Mouse (Mus musculus): ENCODE results near the gene Zfp941.

Zfp941 gene

DNA sequence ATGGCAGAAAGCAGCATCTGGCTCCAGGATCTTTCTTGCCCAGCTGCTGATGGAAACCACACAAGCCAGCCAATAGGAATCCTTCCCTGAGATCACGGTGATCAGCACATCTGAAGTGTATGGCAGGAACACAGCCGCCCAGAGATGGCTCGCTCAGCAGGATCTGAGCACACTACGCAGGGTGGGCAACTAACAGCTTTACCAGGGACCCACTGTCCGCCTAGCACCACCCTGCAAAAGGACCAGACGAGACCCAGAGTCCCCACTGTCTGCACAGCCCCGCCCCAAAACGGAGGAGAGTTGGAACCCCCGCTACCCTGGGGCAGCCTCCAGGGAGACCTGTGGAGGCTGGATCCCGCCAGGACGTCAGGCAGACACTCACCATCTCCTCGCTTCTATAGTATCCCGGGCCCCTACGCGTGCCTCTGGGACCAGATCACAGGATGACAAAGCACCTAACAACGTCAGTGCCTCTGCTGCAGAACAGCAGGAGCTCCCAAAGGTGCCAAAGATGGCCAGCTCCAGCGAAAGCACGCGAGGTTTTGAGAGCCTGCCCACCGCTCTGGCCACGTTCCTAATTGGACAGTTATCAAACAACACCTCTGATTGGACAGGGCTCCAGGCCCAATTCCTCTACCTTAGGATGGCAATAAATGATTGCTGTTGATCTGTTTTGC is at the start of gene Zfp941:
Gene Zfp941, minus strand, starts transcription at position 526 of the 677 bp plus-strand sequence.
- peak; percentile 45 for DNase-seq

DNA sequence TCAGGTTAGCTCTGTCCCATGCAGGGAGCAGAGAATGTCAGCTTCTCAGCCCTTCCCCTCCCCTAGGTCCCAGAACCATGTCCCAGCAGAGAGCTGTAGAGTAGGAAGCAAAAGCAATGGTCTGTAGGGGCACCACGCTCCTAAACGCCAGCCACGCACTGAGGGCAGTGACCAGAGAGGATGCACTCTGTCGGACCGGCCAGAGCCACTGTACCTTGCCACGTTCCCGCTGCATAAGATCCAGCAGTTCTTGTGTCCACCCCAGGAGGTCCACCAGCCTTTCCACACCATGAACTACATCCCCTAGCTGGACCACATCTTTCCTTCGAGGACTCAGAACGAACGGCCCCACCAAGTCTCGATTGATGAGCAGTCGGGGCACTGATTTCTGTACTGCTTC is 42.8 kb upstream of the Zfp941 start:
- no peak for DNase-seq

DNA sequence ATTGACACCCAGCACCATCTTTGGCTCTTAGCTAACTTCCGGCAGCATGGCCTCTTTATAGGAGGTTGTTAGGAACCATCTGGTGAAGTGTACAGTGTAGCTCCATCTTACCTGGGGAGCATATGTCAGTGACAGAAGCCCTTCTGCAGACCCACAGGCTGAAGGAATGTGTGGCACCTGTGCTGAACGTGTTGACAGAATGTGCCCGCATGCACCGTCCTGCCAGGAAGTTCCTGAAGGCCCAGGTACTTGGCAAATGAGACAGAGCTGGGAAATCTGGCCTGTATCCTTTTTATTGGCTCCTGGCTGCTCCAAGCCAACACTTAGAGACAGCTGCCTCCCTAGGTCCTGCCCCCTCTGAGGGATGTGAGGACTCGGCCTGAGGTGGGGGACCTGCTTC is 38.8 kb upstream of the Zfp941 start:
- DNase-seq, result no peak

DNA sequence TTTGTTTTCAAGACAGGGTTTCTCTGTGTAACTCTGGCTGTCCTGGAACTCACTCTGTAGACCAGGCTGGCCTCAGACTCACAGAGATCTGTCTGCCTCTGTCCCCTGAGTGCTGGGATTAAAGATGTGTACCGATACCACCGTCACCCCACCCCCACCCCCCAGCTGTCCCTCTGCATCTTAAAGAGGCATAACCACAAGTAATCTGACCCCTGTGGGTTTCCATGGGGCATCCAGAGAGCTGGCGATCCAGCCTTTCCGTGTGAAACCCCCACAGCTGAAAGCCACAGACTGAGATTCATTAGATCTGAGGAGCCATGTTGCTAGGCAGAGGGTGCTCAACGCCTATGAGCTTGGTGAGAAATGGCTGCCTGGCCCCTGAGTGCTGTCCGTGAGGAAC is 38.0 kb upstream of the Zfp941 start:
- DNase-seq, result no peak

DNA sequence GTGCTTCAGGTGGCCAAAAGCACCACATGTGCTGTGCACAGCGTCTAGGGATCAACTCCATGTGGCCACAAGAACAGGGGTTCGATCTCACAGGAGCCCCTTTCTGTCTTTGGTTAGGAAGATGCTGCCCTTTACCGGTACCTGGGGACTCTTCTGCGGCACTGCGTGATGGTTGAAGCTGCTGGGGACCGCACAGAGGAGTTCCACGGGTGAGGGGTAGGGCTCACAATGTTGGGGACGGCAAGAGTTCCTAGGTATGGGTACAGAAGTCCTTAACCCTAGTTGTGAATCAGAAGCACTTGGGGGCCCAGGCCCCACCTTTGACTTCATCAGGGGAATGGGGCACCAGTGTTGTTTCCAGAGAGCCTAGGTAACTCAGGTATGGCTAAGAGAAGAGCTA is 36.8 kb upstream of the Zfp941 start:
- no peak for DNase-seq

DNA sequence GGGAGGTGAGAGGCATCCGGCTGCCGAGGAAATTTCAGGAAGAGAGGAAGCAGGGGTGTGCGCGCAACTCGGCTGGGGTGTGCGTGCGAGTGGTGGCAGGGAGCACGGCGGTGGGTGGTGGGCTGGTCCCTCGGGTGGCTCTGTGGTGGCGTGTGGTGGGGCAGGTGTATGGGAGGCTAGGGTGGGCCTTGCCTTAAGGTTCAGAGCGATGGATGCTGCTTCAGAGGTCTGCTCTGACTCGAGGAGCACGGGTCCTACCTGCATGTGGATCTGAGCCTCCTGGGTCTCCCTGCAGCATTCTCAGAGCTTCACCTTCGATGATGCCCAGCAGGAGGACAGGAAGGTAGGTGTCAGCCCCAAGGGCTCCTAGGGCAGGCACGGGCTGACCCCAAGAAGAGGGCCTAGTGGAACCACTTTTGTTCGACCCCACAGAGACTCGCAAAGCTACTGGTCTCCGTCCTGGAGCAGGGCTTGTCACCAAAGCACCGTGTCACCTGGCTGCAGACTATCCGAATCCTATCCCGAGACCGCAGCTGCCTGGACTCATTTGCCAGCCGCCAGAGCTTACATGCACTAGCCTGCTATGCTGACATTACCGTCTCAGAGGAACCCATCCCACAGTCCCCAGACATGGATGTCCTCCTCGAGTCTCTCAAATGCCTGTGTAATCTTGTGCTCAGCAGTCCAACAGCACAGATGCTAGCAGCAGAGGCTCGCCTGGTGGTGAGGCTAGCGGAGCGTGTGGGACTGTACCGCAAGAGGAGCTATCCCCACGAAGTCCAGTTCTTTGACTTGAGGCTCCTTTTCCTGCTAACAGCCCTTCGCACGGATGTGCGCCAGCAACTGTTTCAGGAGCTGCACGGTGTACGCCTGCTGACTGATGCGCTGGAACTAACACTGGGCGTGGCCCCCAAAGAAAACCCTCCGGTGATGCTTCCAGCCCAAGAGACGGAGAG is 35.9 kb upstream of the Zfp941 start, which contains the start of gene Bet1l:
Gene Bet1l, minus strand, starts transcription at position 28 of the 956 bp plus-strand sequence.
- no peak for DNase-seq

DNA sequence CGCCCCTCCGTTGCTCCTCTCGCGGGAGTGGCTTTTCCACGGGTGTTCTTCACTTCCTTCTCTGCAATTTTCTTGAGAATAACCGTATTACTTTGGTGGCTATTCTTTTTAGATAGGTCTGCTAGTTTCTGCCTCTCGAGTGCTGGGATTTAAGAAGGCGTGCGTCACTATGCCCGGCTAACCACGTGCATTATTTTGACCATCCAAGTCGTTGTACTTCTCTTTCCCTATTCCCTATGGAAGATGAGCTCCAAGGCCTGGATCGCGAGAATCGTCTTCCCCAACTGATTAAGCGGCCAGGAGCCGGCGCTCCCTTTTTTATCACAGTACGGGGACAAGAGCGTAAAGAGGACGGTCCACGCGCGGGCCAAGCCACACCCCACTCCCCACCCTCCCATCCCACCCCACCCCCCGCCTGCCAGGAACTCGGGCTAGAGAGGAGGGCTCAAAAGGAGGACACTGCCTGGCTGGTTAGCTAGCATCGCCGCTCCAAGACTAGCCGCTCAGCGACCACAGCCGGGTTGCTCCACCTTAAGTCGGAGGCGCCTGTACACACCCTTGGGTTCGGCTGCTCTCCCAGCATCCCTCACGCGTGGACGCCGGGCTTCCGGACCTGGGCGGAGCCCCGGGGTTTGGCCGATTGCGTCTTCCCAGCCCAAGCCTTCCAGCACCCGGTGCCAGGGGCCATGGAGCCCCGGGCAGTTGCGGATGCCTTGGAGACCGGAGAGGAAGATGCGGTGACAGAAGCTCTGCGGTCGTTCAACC is 35.0 kb upstream of the Zfp941 start, which contains the start of gene Ric8a:
Gene Ric8a, plus strand, starts transcription at position 173 of the 765 bp plus-strand sequence.
- peak; percentile 92 for DNase-seq

DNA sequence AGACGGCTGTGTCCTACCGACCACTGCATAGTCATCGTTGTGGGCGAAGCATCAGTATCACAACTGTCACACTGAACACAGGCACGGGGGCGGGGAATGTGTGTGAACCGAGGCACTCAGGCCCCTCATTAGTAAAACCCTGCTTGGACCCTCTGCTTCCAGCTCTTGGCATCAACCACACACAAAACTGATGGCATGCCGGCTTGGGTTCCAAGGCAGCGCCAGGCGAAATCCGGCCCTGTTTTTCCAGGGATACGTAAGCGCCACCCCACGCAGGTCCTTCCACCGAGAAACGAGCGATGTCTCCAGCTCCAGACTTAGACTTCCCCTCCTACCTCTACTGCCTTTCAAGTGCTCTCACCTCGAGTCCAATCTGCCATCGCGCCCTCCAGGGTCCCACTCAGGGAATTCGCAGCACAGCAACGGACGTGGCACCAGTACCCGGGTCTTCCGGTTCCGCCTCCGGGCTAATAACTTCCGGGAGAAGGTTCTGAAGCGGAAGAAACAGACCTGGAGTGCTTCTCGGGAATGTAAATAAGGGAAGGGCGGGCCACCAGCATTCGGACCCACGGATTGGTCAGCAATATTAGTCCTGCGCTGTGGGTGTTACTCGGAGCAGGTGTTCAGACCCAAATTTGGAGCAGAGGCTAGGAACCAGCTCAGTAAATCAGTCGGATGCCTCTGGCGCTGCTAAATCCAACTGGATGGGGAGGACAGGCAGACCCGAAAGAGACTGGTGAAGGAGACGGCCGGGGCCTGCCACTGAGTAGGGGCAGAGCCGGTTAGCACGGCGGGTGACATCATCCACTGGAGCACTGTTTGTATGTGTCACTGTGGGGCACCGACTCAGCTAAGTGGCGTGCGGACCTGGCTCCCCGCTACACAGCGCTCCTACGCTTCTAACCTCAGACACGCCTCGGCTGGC is 34.1 kb upstream of the Zfp941 start, which contains the start of gene Gm45785:
Gene Gm45785, minus strand, starts transcription at position 472 of the 925 bp plus-strand sequence.
- peak; percentile 92 for DNase-seq

DNA sequence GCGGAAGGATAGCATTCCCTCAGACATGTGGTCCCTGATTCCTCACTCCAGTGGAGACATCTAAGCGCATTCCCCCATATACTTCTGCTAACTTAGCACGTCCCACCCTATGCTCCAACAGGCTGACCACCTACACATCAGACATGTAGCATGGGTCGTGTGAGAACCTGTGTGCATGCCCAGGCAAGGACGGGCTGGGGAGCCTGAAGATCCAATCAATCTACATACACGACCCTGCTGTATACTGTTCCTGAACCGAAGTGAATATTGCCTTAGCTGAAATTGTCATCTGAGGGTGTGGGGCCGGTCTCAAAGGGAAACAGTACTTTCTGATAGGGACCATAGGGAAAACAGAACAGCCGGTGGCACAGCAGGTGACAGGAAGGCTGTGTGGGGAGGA is 33.2 kb upstream of the Zfp941 start:
- DNase-seq, result no peak

DNA sequence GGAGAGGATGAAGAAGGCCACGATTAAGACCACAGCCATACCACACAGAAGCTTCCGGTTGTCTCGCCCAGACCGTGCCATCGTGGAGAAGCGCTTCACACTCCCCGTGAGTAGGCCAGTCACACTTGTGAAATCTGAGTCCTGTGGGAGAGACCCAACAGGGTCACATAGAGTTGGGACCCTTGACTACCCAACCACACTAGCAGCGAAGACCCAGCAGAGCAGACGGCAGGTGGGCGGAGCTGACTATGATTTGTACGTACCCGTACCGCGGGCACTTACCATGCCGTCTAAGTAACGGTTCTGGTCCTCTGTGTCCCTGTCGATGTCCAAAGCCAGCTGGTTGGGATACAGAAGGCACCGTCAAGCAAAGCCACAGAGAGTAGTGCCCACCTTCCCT is 32.5 kb upstream of the Zfp941 start:
- no peak for DNase-seq

DNA sequence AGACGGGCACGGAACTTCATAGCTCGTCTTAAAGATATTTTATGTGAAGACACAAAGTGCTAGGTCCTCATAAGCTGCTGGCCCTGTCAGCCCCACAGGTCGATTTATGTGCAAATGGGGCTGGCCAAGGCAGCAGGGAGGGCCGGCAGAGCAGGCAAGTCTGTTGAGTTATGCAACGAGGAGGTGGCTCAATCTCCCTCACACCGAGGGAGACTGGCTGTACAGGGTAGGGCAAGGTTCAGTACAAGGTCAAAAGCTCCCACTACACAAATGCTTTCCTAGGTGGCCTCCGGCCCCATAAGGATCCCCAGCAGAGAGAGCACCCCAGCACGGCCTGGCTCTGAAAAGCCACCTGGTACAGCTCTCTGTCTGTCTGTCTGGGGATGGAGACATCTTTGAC is 31.4 kb upstream of the Zfp941 start:
- DNase-seq, result no peak

DNA sequence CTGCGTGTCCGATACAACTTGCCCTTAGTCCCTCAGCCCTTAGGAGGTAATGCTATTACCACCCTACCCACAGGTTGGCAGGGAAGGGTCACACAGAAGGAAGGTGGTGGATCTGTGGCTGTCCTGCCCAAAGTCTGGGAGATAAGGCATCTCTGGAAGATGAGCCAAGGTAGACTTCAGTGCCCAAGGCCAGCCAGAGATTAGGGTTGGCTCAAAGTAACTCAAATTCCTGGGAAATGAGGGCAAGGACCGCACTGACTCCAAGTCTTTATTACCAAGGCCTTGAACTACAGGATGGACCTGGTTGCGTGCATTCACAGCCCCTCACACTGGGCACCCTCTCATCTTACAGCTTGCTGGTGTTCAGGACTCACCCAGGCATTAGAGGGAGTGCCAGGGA is 29.9 kb upstream of the Zfp941 start:
- no peak for DNase-seq

DNA sequence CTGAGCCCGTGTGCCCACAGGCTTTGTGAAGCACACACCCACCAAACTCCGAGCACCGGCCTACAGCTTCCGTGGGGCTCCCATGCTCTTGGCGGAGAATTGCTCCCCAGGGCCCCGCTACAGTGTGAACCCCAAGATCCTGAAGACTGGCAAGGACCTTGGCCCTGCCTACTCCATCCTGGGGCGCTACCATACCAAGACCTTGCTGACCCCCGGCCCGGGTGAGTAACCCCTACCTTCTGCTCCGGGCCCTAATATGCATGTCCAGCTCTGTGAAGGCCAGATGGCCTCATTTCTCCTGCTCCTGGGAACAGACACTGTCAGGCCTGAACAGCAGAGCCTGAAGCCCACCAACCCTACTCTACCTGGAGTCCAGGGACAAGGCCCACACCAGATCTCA is 26.6 kb upstream of the Zfp941 start:
- no peak for DNase-seq

DNA sequence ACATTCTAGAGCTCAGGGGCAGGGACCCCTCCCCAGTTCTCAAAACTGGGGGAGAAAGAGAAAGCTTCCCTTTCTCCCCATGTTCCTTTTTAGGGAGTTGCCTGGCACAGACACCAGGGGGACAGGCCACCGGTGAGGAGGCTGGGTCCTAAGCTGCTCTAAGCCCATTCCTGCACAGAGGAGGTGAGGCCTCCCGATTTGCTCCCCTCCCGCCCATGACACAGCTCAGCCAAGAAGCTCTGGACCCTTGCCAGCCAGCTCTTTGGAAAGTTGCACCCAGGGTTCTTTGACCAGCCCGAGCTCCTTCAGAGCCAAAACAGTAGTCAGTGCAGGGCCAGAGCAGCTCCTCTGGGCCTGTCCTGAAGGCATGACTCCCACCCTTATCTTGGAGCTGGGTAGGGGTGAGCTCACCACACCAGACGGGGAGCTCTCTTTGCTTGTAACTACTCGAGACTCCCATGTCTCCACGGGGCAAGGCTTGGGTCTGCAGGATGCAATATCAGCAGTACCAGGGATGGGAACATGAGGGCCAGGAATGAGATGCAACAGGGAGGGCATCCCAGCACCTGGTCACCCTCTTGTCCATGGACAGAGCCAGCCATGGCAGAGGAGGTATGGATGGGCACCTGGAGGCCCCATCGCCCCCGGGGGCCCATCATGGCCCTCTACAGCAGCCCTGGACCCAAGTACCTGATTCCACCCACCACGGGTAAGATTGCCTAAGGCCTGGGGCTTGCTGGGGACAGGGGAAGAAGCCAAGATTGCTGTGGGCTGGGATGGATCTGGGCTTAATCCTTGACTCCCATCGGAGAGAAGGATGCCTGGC is 26.0 kb upstream of the Zfp941 start, which contains the start of gene Odf3:
Gene Odf3, plus strand, starts transcription at position 51 of the 826 bp plus-strand sequence.
- DNase-seq, result peak; percentile 54

DNA sequence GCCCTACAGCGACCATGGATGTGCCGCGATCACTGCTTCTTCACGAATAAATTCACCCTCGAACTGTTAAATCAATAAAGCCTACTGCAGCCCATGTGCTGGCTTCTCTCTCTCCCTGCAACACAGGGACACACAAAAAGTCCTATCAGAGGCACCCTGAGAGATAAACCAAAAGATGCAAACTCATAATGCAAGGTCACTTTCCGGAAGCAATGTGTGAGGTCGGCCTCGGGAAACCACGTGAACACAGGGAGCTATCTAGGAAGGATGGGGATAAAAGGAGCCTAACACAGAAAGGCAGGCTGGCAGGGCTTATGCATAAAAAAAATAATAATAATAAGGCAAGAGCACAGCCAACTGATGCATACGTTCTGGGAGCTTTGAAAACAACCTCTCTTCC is 24.7 kb upstream of the Zfp941 start:
- no peak for DNase-seq

DNA sequence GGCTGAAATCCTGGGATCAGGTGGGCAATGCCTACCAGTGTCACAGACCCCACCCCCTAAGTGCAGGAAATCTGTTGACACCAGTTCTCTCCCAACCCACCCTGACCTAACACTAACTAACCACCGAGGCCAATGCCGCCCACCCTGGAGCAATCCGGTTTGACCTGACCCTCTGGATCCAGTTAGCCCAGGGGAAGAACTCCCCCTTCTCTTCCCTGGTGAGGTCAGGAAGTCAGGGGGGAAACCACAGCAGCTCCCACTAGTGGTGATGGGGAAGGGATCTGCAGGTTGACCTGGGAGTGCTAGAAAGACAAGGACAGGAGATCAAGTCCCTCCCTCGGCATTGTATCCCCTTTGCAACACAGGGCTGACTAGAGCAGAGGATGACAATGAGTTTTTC is 23.7 kb upstream of the Zfp941 start:
- no peak for DNase-seq

DNA sequence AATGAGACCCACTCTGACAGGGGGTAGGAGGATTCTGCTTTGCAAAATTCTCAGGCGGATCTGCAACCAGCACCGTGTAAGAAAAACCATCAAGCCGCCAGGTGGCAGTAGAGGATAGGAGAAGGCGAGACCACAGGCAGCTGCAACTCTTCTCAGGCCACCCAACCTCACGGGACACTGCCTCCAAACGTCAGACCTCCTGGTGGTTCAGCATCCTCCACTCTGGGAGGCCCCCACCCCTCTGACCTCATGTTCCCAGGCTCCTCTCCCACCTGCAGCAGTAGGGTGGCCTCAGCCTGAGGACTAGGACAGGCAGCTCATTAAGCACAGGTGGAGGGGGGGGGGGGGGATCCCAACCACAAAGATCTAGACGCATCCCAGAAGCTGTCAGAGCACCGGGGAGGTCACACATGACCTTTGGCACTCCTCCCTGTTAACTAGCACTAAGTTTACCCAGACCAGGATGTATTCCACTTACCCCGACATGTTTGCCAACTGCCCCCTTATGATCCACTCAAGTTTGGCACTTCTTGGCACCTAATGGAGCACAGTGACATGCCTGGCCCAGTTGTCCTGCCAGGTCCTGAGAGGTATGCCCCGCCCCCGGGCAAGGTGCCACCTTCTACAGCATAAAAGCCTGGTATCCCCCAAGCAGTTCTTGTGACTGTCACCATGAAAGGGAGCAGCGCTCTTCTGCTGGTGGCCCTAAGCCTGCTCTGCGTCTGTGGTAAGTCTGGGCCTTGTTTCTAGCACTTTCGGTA is 23.1 kb upstream of the Zfp941 start, which contains the start of gene Scgb1c1:
Gene Scgb1c1, plus strand, starts transcription at position 643 of the 761 bp plus-strand sequence.
- DNase-seq, result peak; percentile 88

DNA sequence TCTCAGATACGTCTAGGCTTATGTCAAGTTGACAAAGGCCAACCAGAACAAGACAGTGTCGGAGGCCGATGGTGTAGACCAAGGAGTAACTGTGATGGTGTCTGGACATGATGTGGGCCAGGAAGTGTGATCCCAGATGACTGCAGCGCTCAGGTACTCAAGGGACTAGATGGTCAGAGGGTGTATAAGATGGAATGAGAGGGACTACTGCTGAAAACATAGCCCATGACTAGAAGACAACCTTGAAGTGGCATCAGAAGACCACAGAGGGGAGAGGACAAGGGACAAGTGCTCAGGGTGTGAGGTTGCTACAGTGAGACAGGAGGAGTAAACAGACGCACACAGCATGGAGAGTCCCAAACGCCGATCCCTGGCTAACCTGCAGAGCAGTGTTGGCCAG is 21.8 kb upstream of the Zfp941 start:
- no peak for DNase-seq

DNA sequence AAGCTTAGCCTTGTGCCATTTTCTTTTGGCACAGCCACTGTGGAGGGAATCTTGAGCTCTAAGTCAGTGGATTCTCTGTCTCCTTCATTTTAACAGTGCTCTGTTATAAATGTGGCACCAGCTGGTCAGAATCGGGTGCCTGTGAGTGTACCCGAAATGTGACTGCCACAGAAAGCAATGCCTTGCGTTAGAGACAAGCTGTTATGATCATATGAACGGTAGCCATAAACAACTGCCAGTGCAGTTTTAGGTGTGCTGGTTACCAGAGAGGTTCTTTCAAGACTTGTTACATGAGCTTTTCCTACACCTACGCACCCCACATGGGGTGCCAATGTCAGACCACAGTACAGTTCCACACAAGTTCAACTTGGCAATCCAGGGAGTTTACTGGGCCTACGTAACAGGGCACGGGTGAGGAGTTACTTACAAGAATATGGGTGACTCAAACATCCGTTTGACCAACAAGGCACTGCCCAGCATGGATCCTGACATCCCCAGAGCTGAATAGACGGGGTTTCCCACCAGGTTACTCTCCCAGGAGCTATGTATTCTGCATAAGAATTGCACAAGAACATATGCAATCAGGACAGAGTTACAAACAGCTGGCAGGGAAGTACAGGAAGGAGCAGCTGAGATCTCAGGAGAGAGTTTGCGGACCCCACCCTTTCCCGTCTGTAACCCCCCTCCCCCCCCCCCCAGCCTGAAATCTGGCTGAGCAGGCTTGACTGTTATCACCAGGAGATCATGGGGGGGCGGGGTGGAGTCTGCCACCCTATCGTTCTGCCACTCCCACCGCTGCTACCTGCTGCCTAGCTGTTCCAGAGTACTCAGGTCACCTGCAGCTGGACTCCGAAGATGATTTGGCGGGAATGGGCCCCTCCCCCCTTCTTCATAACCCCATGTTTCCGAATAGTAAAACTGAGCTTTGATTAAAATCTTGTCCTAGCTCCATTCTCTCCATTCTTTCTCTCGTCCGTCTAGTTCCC is 19.1 kb upstream of the Zfp941 start:
- DNase-seq, result no peak

Data from kidney, postnatal 14 days (tissue).